Mouse (Mus musculus): ENCODE data around the gene Cd93.

DNA sequence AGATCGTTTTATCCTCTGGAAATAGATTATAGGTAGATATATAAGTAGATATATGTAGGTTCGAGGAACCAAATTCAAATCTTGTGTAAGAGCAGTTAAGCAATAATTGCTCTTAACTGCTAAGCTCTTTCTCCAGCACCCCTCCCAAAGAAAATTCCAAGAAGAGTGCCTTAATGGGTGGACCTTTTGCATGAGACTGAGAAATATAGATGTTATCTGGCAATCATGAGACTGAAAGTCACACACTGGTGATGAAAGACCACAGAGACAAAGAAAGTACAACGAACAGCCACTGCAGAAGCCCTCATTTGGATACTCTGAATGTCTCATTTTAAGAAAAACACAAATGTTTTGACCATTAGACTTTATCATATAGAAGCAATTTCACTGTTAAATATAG lies 14.8 kb downstream of the Cd93 start:
- TF ChIP-seq TCF12 (IDR thresholded peaks at IDR 0.05; ENCODE audit: insufficient read depth, poor library complexity, severe bottlenecking) = no peak
- TF ChIP-seq USF1 (IDR thresholded peaks at IDR 0.05; ENCODE audit: low read depth) = no peak
- no peak for TF ChIP-seq POLR2A (IDR thresholded peaks at IDR 0.05; ENCODE audit: insufficient read length, low read depth)
- TF ChIP-seq E2F4 (IDR thresholded peaks at IDR 0.05; ENCODE audit: insufficient read depth) = no peak
- TF ChIP-seq MYOG (IDR thresholded peaks at IDR 0.05; ENCODE audit: control insufficient read depth in 1 of 3, insufficient read depth in 1 of 3, insufficient read length in 2 of 3, low read depth in 2 of 3) = no peak
- TF ChIP-seq MAX (IDR thresholded peaks at IDR 0.05; ENCODE audit: low read depth) = no peak
- no peak for TF ChIP-seq POLR2AphosphoS2 (IDR thresholded peaks at IDR 0.05; ENCODE audit: insufficient read length, low read depth)
- no peak for TF ChIP-seq CEBPB (IDR thresholded peaks at IDR 0.05; ENCODE audit: insufficient read depth, poor library complexity, severe bottlenecking)
- TF ChIP-seq REST (IDR thresholded peaks at IDR 0.05; ENCODE audit: insufficient read depth, insufficient read length) = no peak
- TF ChIP-seq MYOD1 (IDR thresholded peaks at IDR 0.05; ENCODE audit: control insufficient read depth in 1 of 3, insufficient read length in 2 of 3, low read depth in 2 of 3) = no peak

Measured in myocyte (in vitro differentiated cells).